Mouse (Mus musculus) naive thymus-derived CD4-positive, alpha-beta T cell, adult 5 months (primary cell): ENCODE data around the gene D6Wsu163e. TPM values are rescaled to one million over a fixed set of nuclear protein-coding genes. Genes with fewer than 3 reads are reported as not detected.

Experiments used
- polyA plus RNA-seq: library from polyadenylated mRNA; unstranded; fragments of 100-300 nt; shearing (Covaris generic); gene quantifications from one replicate; pipeline ENCODE4 v1.2.1, GENCODE M21; 2017

The D6Wsu163e gene
- 8.9 TPM for polyA plus RNA-seq

DNA sequence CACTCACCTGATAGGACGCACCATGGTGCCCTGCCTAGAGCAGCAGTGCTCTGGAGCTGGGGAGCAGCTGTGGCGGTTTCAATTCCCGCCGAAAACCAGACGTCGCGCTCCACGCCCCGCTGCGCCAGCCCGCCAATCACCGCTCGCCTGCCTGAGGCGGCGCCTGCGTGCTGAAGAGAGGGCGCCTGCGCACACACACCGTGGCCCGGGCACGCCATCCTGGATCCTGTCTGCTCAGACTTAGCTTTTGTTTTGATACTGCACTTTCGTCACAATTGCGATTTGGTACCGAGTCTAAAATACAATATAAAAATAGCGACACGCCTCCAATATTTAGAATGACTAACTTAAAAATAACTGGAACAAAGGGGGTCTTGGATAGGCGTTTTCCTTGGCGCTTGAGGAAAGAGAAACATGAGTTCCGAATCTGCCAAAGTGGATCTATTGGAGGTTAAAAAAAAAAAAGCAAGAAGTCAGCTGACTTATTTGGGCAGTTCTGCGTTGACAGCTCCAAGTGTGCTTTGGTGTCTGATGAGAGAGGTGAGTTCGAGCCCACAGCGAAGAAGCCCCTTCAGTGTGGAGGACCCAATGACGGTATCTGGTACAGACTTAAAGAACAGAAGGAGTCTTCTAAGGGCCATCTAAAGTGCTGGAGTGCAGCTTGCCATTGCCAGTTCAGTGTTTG lies at the start of gene D6Wsu163e, which contains the start of gene Rad51ap1:
D6Wsu163e (plus strand) TSS at position 476 of the 685 bp plus-strand sequence.
Rad51ap1 (minus strand) TSS at position 101 of the 685 bp plus-strand sequence.

DNA sequence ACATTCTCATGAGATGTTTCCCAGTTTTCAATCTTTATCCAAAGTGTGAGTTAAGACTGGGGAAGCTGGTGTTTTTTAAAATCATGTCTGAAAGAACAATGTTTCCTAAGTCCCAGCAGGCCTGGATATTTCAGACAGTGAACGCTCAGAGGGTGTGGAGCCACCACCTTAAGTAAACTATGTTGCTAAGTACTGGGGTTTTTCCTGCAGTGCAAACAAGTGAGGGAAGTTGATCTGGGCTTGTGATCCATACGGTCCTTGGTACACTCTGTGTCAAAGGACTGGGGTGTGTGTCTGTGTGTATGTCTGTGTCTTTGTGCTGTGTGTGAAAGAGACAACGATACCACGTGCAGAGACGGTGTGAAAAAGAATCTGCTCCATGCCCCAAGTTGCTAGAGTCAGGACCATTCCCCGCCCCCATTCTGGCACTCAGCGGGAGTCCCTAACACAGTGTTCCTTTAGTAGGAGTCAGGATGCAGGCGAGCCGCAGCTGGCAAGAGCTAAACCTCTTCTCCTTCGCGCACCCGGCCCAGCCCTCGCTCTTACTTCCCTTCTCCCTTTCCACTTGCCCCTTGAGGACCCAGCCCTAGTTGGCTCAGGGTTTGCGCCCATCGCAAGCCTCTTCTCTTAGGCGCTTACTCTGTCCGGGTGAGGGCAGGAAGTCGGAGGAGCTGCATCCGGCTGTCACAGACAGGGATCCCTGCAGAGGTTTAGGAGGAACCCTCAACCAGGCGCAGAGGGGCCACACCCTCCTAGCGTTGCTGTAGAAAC lies 18.5 kb upstream of the D6Wsu163e start, which contains the start of gene Dyrk4:
Dyrk4 (minus strand) TSS at position 729 of the 771 bp plus-strand sequence.

DNA sequence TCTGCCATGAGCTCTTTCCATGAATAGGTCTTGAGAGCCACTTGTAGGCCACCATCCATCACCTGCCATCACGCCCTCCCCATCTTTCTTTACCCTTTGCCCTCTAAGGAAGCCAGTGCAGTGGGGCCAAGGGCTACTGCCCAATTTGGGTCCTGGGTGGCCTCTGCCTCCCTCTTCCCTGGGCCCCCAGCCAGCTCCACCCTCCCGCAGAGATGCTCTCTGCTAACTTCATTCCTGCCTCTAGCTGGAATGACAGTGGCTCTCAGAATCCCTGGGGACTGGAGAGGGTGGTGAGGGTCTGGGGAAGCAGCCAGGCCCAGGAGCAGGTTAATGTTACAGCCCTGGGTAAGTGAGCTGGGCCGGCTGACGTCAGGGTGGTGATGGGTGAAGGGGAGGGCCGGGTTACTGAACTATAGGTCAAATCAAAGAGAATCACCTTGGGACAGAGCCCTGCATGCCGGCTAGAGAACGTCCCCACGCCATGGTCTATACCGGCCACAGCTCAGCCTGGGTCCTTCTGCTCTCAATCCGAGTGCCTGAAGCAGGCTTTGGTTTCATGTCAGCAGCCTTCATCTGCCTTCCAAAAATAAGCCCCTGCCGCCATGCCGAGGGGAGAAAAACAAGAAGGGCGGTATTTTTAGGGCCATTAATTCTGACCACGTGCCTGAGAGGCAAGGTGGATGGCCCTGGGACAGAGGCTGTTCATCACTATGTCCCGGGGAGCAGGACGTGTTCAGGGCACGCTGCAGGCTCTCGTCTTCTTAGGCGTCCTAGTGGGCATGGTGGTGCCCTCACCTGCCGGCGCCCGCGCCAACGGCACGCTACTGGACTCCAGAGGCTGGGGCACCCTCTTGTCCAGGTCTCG lies 75.4 kb downstream of the D6Wsu163e start, which contains the start of gene Fgf6:
Fgf6 (plus strand) TSS at position 681 of the 865 bp plus-strand sequence.

Other genes starting within 250 kb of the D6Wsu163e start
- gene Kcna6, start 199.3 kb upstream of the D6Wsu163e start, polyA plus RNA-seq = not detected
- gene Ndufa9, start 90.8 kb upstream of the D6Wsu163e start, polyA plus RNA-seq = 114 TPM
- gene Akap3, start 86.9 kb upstream of the D6Wsu163e start, polyA plus RNA-seq = not detected
- not detected for gene Dyrk4, start 18.1 kb upstream of the D6Wsu163e start, polyA plus RNA-seq
- gene Rad51ap1, start 375 bp upstream of the D6Wsu163e start, polyA plus RNA-seq = 1.1 TPM
- gene Fgf6, start 75.6 kb downstream of the D6Wsu163e start, polyA plus RNA-seq = not detected
- not detected for gene Fgf23, start 132.9 kb downstream of the D6Wsu163e start, polyA plus RNA-seq
- gene Tigar, start 169.6 kb downstream of the D6Wsu163e start, polyA plus RNA-seq = 9.3 TPM
- 769 TPM for gene Ccnd2, start 212.2 kb downstream of the D6Wsu163e start, polyA plus RNA-seq